ENCODE assay signal across 10 mouse cellular contexts in the genomic region with DNA sequence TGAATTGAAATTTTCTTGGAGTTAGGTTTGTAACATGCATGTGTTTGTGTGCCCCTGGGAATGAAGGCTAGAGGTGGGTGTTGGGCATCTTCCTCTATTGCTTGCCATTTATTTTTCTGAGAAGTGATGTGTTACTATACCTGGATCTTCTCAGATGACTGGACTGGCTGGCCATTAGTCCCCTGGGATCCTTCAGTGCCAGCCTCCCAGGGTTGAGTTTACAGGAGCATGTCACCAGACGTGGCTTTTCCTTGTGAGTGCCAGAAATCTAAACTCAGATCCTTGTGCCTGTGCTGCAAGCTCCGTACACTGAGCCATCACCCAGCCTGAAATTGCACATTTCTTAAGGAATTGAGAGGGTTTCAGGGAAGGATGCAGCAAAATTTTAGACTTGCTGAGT.
"Had no signal": no experiment of that assay in that cellular context is flagged by ENCODE, and none has a peak within 500 bp of the region (broad histone marks: within the 10 kb centered on the region; RNA-seq: fewer than 3 reads in every experiment).

No protein-coding gene starts in this region.

- DNase-seq: kidney, postnatal 25 days; layer of hippocampus, adult 9-11 months; liver; lung, adult 18-20 months; lung, postnatal 10 days; lung, postnatal 36 days; right cerebral cortex, adult 18-20 months; right cerebral cortex, postnatal 25 days; thymus, adult 18-20 months; thymus, postnatal 36 days had no signal
